Mouse (Mus musculus) C2C12 (cell line): ENCODE data around the gene Gdpd5.

Source experiments
- CTCF ChIP-seq: IDR thresholded peaks from one replicate; pipeline ENCODE4 v1.5.1; 2011; ENCODE audit not compliant: control insufficient read depth, insufficient read depth, insufficient read length
- MAX ChIP-seq: IDR thresholded peaks from one replicate; pipeline ENCODE4 v1.6.1; 2011; ENCODE audit warnings: mild to moderate bottlenecking, control low read depth
- MYOD1 ChIP-seq: IDR thresholded peaks from one replicate; pipeline ENCODE4 v1.6.1; 2011; ENCODE audit warnings: low read depth; ENCODE audit not compliant: control insufficient read depth, insufficient read length
- MYOG ChIP-seq: IDR thresholded peaks from one replicate; pipeline ENCODE4 v1.6.1; 2011; ENCODE audit not compliant: control insufficient read depth, insufficient read length; ENCODE audit errors: extremely low read depth
- USF1 ChIP-seq: IDR thresholded peaks from one replicate; pipeline ENCODE4 v1.6.1; 2011; ENCODE audit warnings: low read depth, mild to moderate bottlenecking, control low read depth, moderate library complexity

- TF ChIP-seq USF1 (no peak), CTCF (no peak), MAX (no peak), MYOD1 (no peak), MYOG (no peak)
Measured at GRCm38 (mm10) chr7:99392696-99393095, 11.5 kb downstream of the Gdpd5 start.
